Comparison of ENCODE assay signal across 10 mouse cellular contexts in genomic region chr1:125729731-125730536, GRCm38 (mm10). TPM values are rescaled to one million over a fixed set of nuclear protein-coding genes. Genes with fewer than 3 reads are reported as not detected.
DNase-seq lines count a peak whose midpoint lies in the region; ATAC-seq and TF ChIP-seq lines count a peak whose summit lies in the region.
"Had no signal": no experiment of that assay in that cellular context is flagged by ENCODE, and none has a peak within 500 bp of the region (broad histone marks: within the 10 kb centered on the region; RNA-seq: fewer than 3 reads in every experiment).

No protein-coding gene starts in this region.

- H3K36me3 ChIP-seq in kidney, postnatal 0 days (ENCODE audit: insufficient read depth, low read length), result no peaks in the 10 kb centered on the region
- no peaks in the 10 kb centered on the region for H3K36me3 ChIP-seq in midbrain, postnatal 0 days (ENCODE audit: insufficient read depth, low read length)
- no peaks in the 10 kb centered on the region for H3K36me3 ChIP-seq in kidney, embryonic 16.5 days (ENCODE audit: insufficient read depth, low read length)

- WGBS in kidney, postnatal 0 days, result 61% methylated on average over 13 of the region's 13 CpGs
- WGBS in midbrain, postnatal 0 days, result 38% methylated on average over 13 of the region's 13 CpGs
- 54% methylated on average over 13 of the region's 13 CpGs for WGBS in kidney, embryonic 16.5 days

- H3K9me3 ChIP-seq in kidney, postnatal 0 days (replicated peaks; ENCODE audit: low read length), result no peaks in the 10 kb centered on the region
- H3K9me3 ChIP-seq in midbrain, postnatal 0 days (ENCODE audit: low read length), result no peaks in the 10 kb centered on the region
- H3K9me3 ChIP-seq in kidney, embryonic 16.5 days (ENCODE audit: low read length), result no peaks in the 10 kb centered on the region

- TF ChIP-seq CTCF in kidney, postnatal 0 days (IDR thresholded peaks at IDR 0.05; ENCODE audit: low read depth), result peak; percentile 37; the same call in 1 of the 2 replicates
- peak; percentile 55 for TF ChIP-seq CTCF in midbrain, postnatal 0 days (IDR thresholded peaks at IDR 0.05)

- H3K4me1 ChIP-seq in kidney, postnatal 0 days (replicated peaks; ENCODE audit: insufficient read depth, low read length), result no peaks in the 10 kb centered on the region
- H3K4me1 ChIP-seq in midbrain, postnatal 0 days (ENCODE audit: insufficient read depth, low read length), result no peaks in the 10 kb centered on the region
- no peaks in the 10 kb centered on the region for H3K4me1 ChIP-seq in kidney, embryonic 16.5 days (ENCODE audit: insufficient read depth, low read length)

- H3K4me2 ChIP-seq in kidney, postnatal 0 days (ENCODE audit: low read length), result no peak overlapping the region
- H3K4me2 ChIP-seq in midbrain, postnatal 0 days (ENCODE audit: low read depth, low read length, poor library complexity, severe bottlenecking), result no peak overlapping the region
- no peak overlapping the region for H3K4me2 ChIP-seq in kidney, embryonic 16.5 days (replicated peaks; ENCODE audit: low read depth, low read length)

- ATAC-seq in kidney, postnatal 0 days (replicated peaks; ENCODE audit: low FRiP score, low read depth), result no peak
- ATAC-seq in granulocyte monocyte progenitor cell, adult 5-6 weeks (replicated peaks; ENCODE audit: poor library complexity, severe bottlenecking), result 0 out of 2 replicates have a peak, but pooled peaks have one; percentile 23
- ATAC-seq in midbrain, postnatal 0 days (ENCODE audit: low FRiP score), result no peak
- no peak for ATAC-seq in megakaryocyte-erythroid progenitor cell, adult 5-6 weeks (replicated peaks; ENCODE audit: low FRiP score, low TSS enrichment, poor library complexity, severe bottlenecking)
- no peak for ATAC-seq in kidney, embryonic 16.5 days (ENCODE audit: low FRiP score, low TSS enrichment)

- no peak overlapping the region for H3K9ac ChIP-seq in kidney, postnatal 0 days (ENCODE audit: low read depth, low read length)
- no peak overlapping the region for H3K9ac ChIP-seq in midbrain, postnatal 0 days (replicated peaks; ENCODE audit: low read length, poor library complexity, severe bottlenecking)
- H3K9ac ChIP-seq in kidney, embryonic 16.5 days (replicated peaks; ENCODE audit: low read length), result no peak overlapping the region

- H3K4me3 ChIP-seq in kidney, postnatal 0 days (replicated peaks; ENCODE audit: low read depth, low read length), result no peak overlapping the region
- H3K4me3 ChIP-seq in midbrain, postnatal 0 days (ENCODE audit: low read depth, low read length), result no peak overlapping the region
- H3K4me3 ChIP-seq in kidney, embryonic 16.5 days (ENCODE audit: low read length), result no peak overlapping the region

- no peak for DNase-seq in kidney, postnatal 0 days (ENCODE audit: low spot score)
- no peak for DNase-seq in kidney, adult 8-10 months
- DNase-seq in NIH3T3 (ENCODE audit: low read depth), result peak; percentile 8
- DNase-seq in midbrain, postnatal 0 days (ENCODE audit: low spot score), result peak; percentile 16
- no peak for DNase-seq in layer of hippocampus, adult 11-12 months (ENCODE audit: low spot score)
- DNase-seq: spleen, adult 18-20 months had no signal

- no peaks in the 10 kb centered on the region for H3K27me3 ChIP-seq in kidney, postnatal 0 days (ENCODE audit: insufficient read depth, low read length)
- H3K27me3 ChIP-seq in midbrain, postnatal 0 days (ENCODE audit: insufficient read depth, low read length), result no peaks in the 10 kb centered on the region
- no peaks in the 10 kb centered on the region for H3K27me3 ChIP-seq in kidney, embryonic 16.5 days (ENCODE audit: insufficient read depth, low read length)

- H3K27ac ChIP-seq in kidney, postnatal 0 days, result no peak overlapping the region
- no peak overlapping the region for H3K27ac ChIP-seq in midbrain, postnatal 0 days (ENCODE audit: low read depth, low read length)
- H3K27ac ChIP-seq in kidney, embryonic 16.5 days (ENCODE audit: low read length), result no peak overlapping the region
- H3K27ac ChIP-seq: macrophage had no signal

RNA-seq across cellular contexts. Expression of gene Gpr39, which starts 53.1 kb away (rescaled TPM):
- polyA plus RNA-seq in kidney, postnatal 0 days (2015; fragmentation: Nextera tagmentation; extraction: Ambion mirVana), result 4.7 and 4.9 TPM in 2 replicates
- not detected in 2 replicates for total RNA-seq in granulocyte monocyte progenitor cell, adult 5-6 weeks (2014; fragmentation: Nextera tagmentation)
- total RNA-seq in granulocyte monocyte progenitor cell, adult 5-6 weeks (2017), result 0.04 TPM in 1 of 2 replicates, not detected in the other
- total RNA-seq in midbrain, postnatal 0 days (2014; rRNA removed), result 1.6 TPM in 1 of 2 replicates, not detected in the other
- 0.06 TPM in 1 of 2 replicates, not detected in the other for polyA plus RNA-seq in midbrain, postnatal 0 days (2015; fragmentation: Nextera tagmentation; extraction: Ambion mirVana)
- not detected in 2 replicates for total RNA-seq in megakaryocyte-erythroid progenitor cell, adult 5-6 weeks (2014; fragmentation: Nextera tagmentation)
- total RNA-seq in megakaryocyte-erythroid progenitor cell, adult 5-6 weeks (2017), result not detected in 2 replicates
- 6.2 and 7.0 TPM in 2 replicates for polyA plus RNA-seq in kidney, embryonic 16.5 days (2015; fragmentation: Nextera tagmentation; extraction: Ambion mirVana)
- polyA plus RNA-seq: macrophage had no signal

Comparison
In these comparisons a context has a peak if more than half of its experiments do, and no peak if none do; other contexts are left out.
1. DNase-seq: peak in NIH3T3 (single experiment) and midbrain, postnatal 0 days (single experiment); none in kidney, postnatal 0 days (single experiment), kidney, adult 8-10 months (0 of 2) and layer of hippocampus, adult 11-12 months (single experiment).